Mouse (Mus musculus): Measurements from ENCODE around the gene Zfp697. TPM values are rescaled to one million over a fixed set of nuclear protein-coding genes. Genes with fewer than 3 reads are reported as not detected.
A peak's percentile ranks its signal among the peaks of the same experiment; 100 is the strongest.

Gene Zfp697
- polyA plus RNA-seq, 1 experiment from 2014 or later = 13.3 TPM

GRCm38 (mm10) chr3:98374062-98374719 lies 8.1 kb upstream of the Zfp697 start:
- H3K4me2 ChIP-seq (ENCODE audit: low read length) = peak overlapping the region; percentile 16; the same call in 1 of the 2 replicates
- H3K27me3 ChIP-seq (ENCODE audit: control insufficient read depth, insufficient read depth, low read length) = no peaks in the 10 kb centered on the region
- H3K27ac ChIP-seq (replicated peaks in 1 of 2; ENCODE audit: control insufficient read depth in 1 of 2, insufficient read depth in 1 of 2, low read depth in 2 of 2, low read length in 2 of 2) = peak overlapping the region in 1 of 2 experiments; percentile 31; a peak in 2 of 4 replicates
- no peak overlapping the region for H3K9ac ChIP-seq (ENCODE audit: low read length)
- peaks cover 3 to 10% of the 10 kb centered on the region in 2 experiments for H3K4me1 ChIP-seq (ENCODE audit: control insufficient read depth in 2 of 2, insufficient read depth in 2 of 2, low read length in 2 of 2)
- no peak overlapping the region for H3K4me3 ChIP-seq (ENCODE audit: control insufficient read depth in 1 of 2, insufficient read depth in 1 of 2, low read depth in 1 of 2, low read length in 2 of 2)
- H3K9me3 ChIP-seq (ENCODE audit: control insufficient read depth, low read length) = peaks cover 11% of the 10 kb centered on the region; the same call in 1 of the 2 replicates
- ATAC-seq (ENCODE audit: insufficient number of reproducible peaks, insufficient read depth, low FRiP score, low read depth) = no peak
- no peaks in the 10 kb centered on the region for H3K36me3 ChIP-seq (ENCODE audit: control insufficient read depth, insufficient read depth, low read length)
- WGBS = 11% methylated on average over 3 of the region's 3 CpGs

- H3K9me3 ChIP-seq (ENCODE audit: control insufficient read depth, low read length) = peaks cover 11% of the 10 kb centered on the region; the same call in 1 of the 2 replicates
- no peak overlapping the region for H3K4me2 ChIP-seq (ENCODE audit: low read length)
- H3K27me3 ChIP-seq (ENCODE audit: control insufficient read depth, insufficient read depth, low read length) = no peaks in the 10 kb centered on the region
- no peak overlapping the region for H3K9ac ChIP-seq (ENCODE audit: low read length)
- no peak overlapping the region for H3K4me3 ChIP-seq (ENCODE audit: control insufficient read depth in 1 of 2, insufficient read depth in 1 of 2, low read depth in 1 of 2, low read length in 2 of 2)
- WGBS = 76% methylated on average over 5 of the region's 5 CpGs
- no peak overlapping the region for H3K27ac ChIP-seq (replicated peaks in 1 of 2; ENCODE audit: control insufficient read depth in 1 of 2, insufficient read depth in 1 of 2, low read depth in 2 of 2, low read length in 2 of 2)
- H3K36me3 ChIP-seq (ENCODE audit: control insufficient read depth, insufficient read depth, low read length) = no peaks in the 10 kb centered on the region
- ATAC-seq (ENCODE audit: insufficient number of reproducible peaks, insufficient read depth, low FRiP score, low read depth) = no peak
- H3K4me1 ChIP-seq (ENCODE audit: control insufficient read depth in 2 of 2, insufficient read depth in 2 of 2, low read length in 2 of 2) = peaks cover 3 to 10% of the 10 kb centered on the region in 2 experiments
Measured at GRCm38 (mm10) chr3:98374980-98375379, 7.3 kb upstream of the Zfp697 start.

GRCm38 (mm10) chr3:98378267-98378666 lies 4.0 kb upstream of the Zfp697 start:
- no peak for ATAC-seq (ENCODE audit: insufficient number of reproducible peaks, insufficient read depth, low FRiP score, low read depth)
- Histone ChIP-seq H3K27me3 (ENCODE audit: control insufficient read depth, insufficient read depth, low read length) (no peaks in the 10 kb centered on the region), H3K9me3 (ENCODE audit: control insufficient read depth, low read length) (no peaks in the 10 kb centered on the region), H3K9ac (ENCODE audit: low read length) (no peak overlapping the region), H3K4me1 (ENCODE audit: control insufficient read depth in 2 of 2, insufficient read depth in 2 of 2, low read length in 2 of 2) (peaks cover 3 to 13% of the 10 kb centered on the region in 2 experiments), H3K4me3 (ENCODE audit: control insufficient read depth in 1 of 2, insufficient read depth in 1 of 2, low read depth in 1 of 2, low read length in 2 of 2) (no peak overlapping the region), H3K36me3 (ENCODE audit: control insufficient read depth, insufficient read depth, low read length) (no peaks in the 10 kb centered on the region), H3K27ac (replicated peaks in 1 of 2; ENCODE audit: control insufficient read depth in 1 of 2, insufficient read depth in 1 of 2, low read depth in 2 of 2, low read length in 2 of 2) (no peak overlapping the region), H3K4me2 (ENCODE audit: low read length) (no peak overlapping the region)
- 80% methylated on average over 4 of the region's 4 CpGs for WGBS

GRCm38 (mm10) chr3:98379236-98379635 lies 3.0 kb upstream of the Zfp697 start:
- peaks cover 3 to 21% of the 10 kb centered on the region in 2 experiments for H3K4me1 ChIP-seq (ENCODE audit: control insufficient read depth in 2 of 2, insufficient read depth in 2 of 2, low read length in 2 of 2)
- no peak for ATAC-seq (ENCODE audit: insufficient number of reproducible peaks, insufficient read depth, low FRiP score, low read depth)
- 22% methylated on average over 7 of the region's 7 CpGs for WGBS
- H3K27ac ChIP-seq (replicated peaks in 1 of 2; ENCODE audit: control insufficient read depth in 1 of 2, insufficient read depth in 1 of 2, low read depth in 2 of 2, low read length in 2 of 2) = no peak overlapping the region
- no peaks in the 10 kb centered on the region for H3K36me3 ChIP-seq (ENCODE audit: control insufficient read depth, insufficient read depth, low read length)
- H3K4me2 ChIP-seq (ENCODE audit: low read length) = no peak overlapping the region
- H3K4me3 ChIP-seq (ENCODE audit: control insufficient read depth in 1 of 2, insufficient read depth in 1 of 2, low read depth in 1 of 2, low read length in 2 of 2) = no peak overlapping the region
- H3K9me3 ChIP-seq (ENCODE audit: control insufficient read depth, low read length) = no peaks in the 10 kb centered on the region
- H3K9ac ChIP-seq (ENCODE audit: low read length) = no peak overlapping the region
- no peaks in the 10 kb centered on the region for H3K27me3 ChIP-seq (ENCODE audit: control insufficient read depth, insufficient read depth, low read length)

GRCm38 (mm10) chr3:98381677-98382245 lies 500 bp upstream of the Zfp697 start:
- WGBS = 7% methylated on average over 17 of the region's 17 CpGs
- H3K27ac ChIP-seq (replicated peaks in 1 of 2; ENCODE audit: control insufficient read depth in 1 of 2, insufficient read depth in 1 of 2, low read depth in 2 of 2, low read length in 2 of 2) = peak overlapping the region; percentile 12 to 80; a peak in 2 of 4 replicates
- no peaks in the 10 kb centered on the region for H3K36me3 ChIP-seq (ENCODE audit: control insufficient read depth, insufficient read depth, low read length)
- no peaks in the 10 kb centered on the region for H3K27me3 ChIP-seq (ENCODE audit: control insufficient read depth, insufficient read depth, low read length)
- peak overlapping the region; percentile 89 for H3K9ac ChIP-seq (ENCODE audit: low read length)
- peak overlapping the region; percentile 94 for H3K4me2 ChIP-seq (ENCODE audit: low read length)
- no peaks in the 10 kb centered on the region for H3K9me3 ChIP-seq (ENCODE audit: control insufficient read depth, low read length)
- H3K4me3 ChIP-seq (ENCODE audit: control insufficient read depth in 1 of 2, insufficient read depth in 1 of 2, low read depth in 1 of 2, low read length in 2 of 2) = peak overlapping the region; percentile 59 to 67
- no peak for ATAC-seq (ENCODE audit: insufficient number of reproducible peaks, insufficient read depth, low FRiP score, low read depth)
- H3K4me1 ChIP-seq (ENCODE audit: control insufficient read depth in 2 of 2, insufficient read depth in 2 of 2, low read length in 2 of 2) = peaks cover 4 to 21% of the 10 kb centered on the region in 2 experiments

- H3K36me3 ChIP-seq (ENCODE audit: control insufficient read depth, insufficient read depth, low read length) = no peaks in the 10 kb centered on the region
- H3K9ac ChIP-seq (ENCODE audit: low read length) = peak overlapping the region; percentile 89
- H3K4me1 ChIP-seq (ENCODE audit: control insufficient read depth in 2 of 2, insufficient read depth in 2 of 2, low read length in 2 of 2) = peaks cover 4 to 26% of the 10 kb centered on the region in 2 experiments
- peak overlapping the region; percentile 94 for H3K4me2 ChIP-seq (ENCODE audit: low read length)
- WGBS = 9% methylated on average over 21 of the region's 21 CpGs
- ATAC-seq (ENCODE audit: insufficient number of reproducible peaks, insufficient read depth, low FRiP score, low read depth) = 0 out of 2 replicates have a peak, but pooled peaks have one; percentile 35
- H3K27me3 ChIP-seq (ENCODE audit: control insufficient read depth, insufficient read depth, low read length) = no peaks in the 10 kb centered on the region
- H3K9me3 ChIP-seq (ENCODE audit: control insufficient read depth, low read length) = no peaks in the 10 kb centered on the region
- H3K27ac ChIP-seq (replicated peaks in 1 of 2; ENCODE audit: control insufficient read depth in 1 of 2, insufficient read depth in 1 of 2, low read depth in 2 of 2, low read length in 2 of 2) = peak overlapping the region; percentile 41 to 80; a peak in 2 of 4 replicates
- peak overlapping the region; percentile 59 to 67 for H3K4me3 ChIP-seq (ENCODE audit: control insufficient read depth in 1 of 2, insufficient read depth in 1 of 2, low read depth in 1 of 2, low read length in 2 of 2)
Measured at GRCm38 (mm10) chr3:98383024-98383790, 946 bp downstream of the Zfp697 start.

GRCm38 (mm10) chr3:98387086-98387485 lies 4.8 kb downstream of the Zfp697 start:
- peaks cover 14 to 38% of the 10 kb centered on the region in 2 experiments for H3K4me1 ChIP-seq (ENCODE audit: control insufficient read depth in 2 of 2, insufficient read depth in 2 of 2, low read length in 2 of 2)

More at GRCm38 (mm10) chr3:98387086-98387485, 4.8 kb downstream of the Zfp697 start:
- H3K9ac ChIP-seq (ENCODE audit: low read length) = no peak overlapping the region
- H3K4me3 ChIP-seq (ENCODE audit: control insufficient read depth in 1 of 2, insufficient read depth in 1 of 2, low read depth in 1 of 2, low read length in 2 of 2) = no peak overlapping the region
- no peak overlapping the region for H3K27ac ChIP-seq (replicated peaks in 1 of 2; ENCODE audit: control insufficient read depth in 1 of 2, insufficient read depth in 1 of 2, low read depth in 2 of 2, low read length in 2 of 2)
- no peak overlapping the region for H3K4me2 ChIP-seq (ENCODE audit: low read length)
- no peaks in the 10 kb centered on the region for H3K9me3 ChIP-seq (ENCODE audit: control insufficient read depth, low read length)
- H3K27me3 ChIP-seq (ENCODE audit: control insufficient read depth, insufficient read depth, low read length) = no peaks in the 10 kb centered on the region
- 72% methylated on average over 4 of the region's 4 CpGs for WGBS
- no peaks in the 10 kb centered on the region for H3K36me3 ChIP-seq (ENCODE audit: control insufficient read depth, insufficient read depth, low read length)
- no peak for ATAC-seq (ENCODE audit: insufficient number of reproducible peaks, insufficient read depth, low FRiP score, low read depth)

Measured in heart, embryonic 14.5 days (tissue).